Mouse (Mus musculus): Measurements from ENCODE around the gene Tfeb.
A peak's percentile ranks its signal among the peaks of the same experiment; 100 is the strongest.

Gene Tfeb

GRCm38 (mm10) chr17:47712889-47713571 lies 23.8 kb upstream of the Tfeb start:
- DNase-seq: no peak

GRCm38 (mm10) chr17:47715037-47715436 lies 21.8 kb upstream of the Tfeb start:
- DNase-seq: no peak

GRCm38 (mm10) chr17:47721183-47721582 lies 15.6 kb upstream of the Tfeb start:
- DNase-seq: no peak

- no peak for DNase-seq
Observed at GRCm38 (mm10) chr17:47726566-47726965, 10.3 kb upstream of the Tfeb start, which contains the start of gene Pgc. TSS of gene Pgc (plus strand) at chr17:47726842.

GRCm38 (mm10) chr17:47730633-47731575 lies 5.9 kb upstream of the Tfeb start:
- peak in 1 of 2 experiments; percentile 19 for DNase-seq

GRCm38 (mm10) chr17:47735553-47736100 lies 1.2 kb upstream of the Tfeb start:
- DNase-seq: no peak

- DNase-seq: peak; percentile 91 to 97
Observed at GRCm38 (mm10) chr17:47737271-47738065, 638 bp downstream of the Tfeb start.

GRCm38 (mm10) chr17:47738066-47738878 lies 1.4 kb downstream of the Tfeb start:
- DNase-seq: peak; percentile 75 to 93

- peak; percentile 36 to 77 for DNase-seq
Observed at GRCm38 (mm10) chr17:47738879-47739798, 2.3 kb downstream of the Tfeb start.

GRCm38 (mm10) chr17:47740186-47740585 lies 3.4 kb downstream of the Tfeb start:
- DNase-seq: no peak

- DNase-seq: peak in 1 of 2 experiments; percentile 31
Observed at GRCm38 (mm10) chr17:47742991-47743734, 6.3 kb downstream of the Tfeb start.

- DNase-seq: no peak
Observed at GRCm38 (mm10) chr17:47744086-47744485, 7.3 kb downstream of the Tfeb start.

- DNase-seq: peak in 1 of 2 experiments; percentile 51
Observed at GRCm38 (mm10) chr17:47744746-47745368, 8.0 kb downstream of the Tfeb start.

- DNase-seq: peak; percentile 24 to 71
Observed at GRCm38 (mm10) chr17:47748791-47749553, 12.1 kb downstream of the Tfeb start.

GRCm38 (mm10) chr17:47749626-47750025 lies 12.8 kb downstream of the Tfeb start:
- DNase-seq: no peak

GRCm38 (mm10) chr17:47750101-47750500 lies 13.3 kb downstream of the Tfeb start:
- DNase-seq: no peak

GRCm38 (mm10) chr17:47751811-47752210 lies 15.0 kb downstream of the Tfeb start:
- no peak for DNase-seq

- no peak for DNase-seq
Observed at GRCm38 (mm10) chr17:47753130-47753775, 16.4 kb downstream of the Tfeb start.

Data from kidney, postnatal 25 days (tissue).